Mouse (Mus musculus): ENCODE data around the gene Usp2.

- TF ChIP-seq POLR2A (IDR thresholded peaks at IDR 0.05; ENCODE audit: insufficient read depth, low read depth, low read length) (no peak), EP300 (IDR thresholded peaks at IDR 0.05; ENCODE audit: insufficient read depth, low read depth, low read length) (no peak)
Measured at GRCm38 (mm10) chr9:44085276-44085675, 18.5 kb downstream of the Usp2 start.
